Mouse (Mus musculus): ENCODE measurements at regions not wholly inside any gene's neighbourhood (a gene's known extent, or its start where the extent isn't known, plus 50 kb on each side); places are given as distances from the start of the nearest gene placed in this dataset.

DNA sequence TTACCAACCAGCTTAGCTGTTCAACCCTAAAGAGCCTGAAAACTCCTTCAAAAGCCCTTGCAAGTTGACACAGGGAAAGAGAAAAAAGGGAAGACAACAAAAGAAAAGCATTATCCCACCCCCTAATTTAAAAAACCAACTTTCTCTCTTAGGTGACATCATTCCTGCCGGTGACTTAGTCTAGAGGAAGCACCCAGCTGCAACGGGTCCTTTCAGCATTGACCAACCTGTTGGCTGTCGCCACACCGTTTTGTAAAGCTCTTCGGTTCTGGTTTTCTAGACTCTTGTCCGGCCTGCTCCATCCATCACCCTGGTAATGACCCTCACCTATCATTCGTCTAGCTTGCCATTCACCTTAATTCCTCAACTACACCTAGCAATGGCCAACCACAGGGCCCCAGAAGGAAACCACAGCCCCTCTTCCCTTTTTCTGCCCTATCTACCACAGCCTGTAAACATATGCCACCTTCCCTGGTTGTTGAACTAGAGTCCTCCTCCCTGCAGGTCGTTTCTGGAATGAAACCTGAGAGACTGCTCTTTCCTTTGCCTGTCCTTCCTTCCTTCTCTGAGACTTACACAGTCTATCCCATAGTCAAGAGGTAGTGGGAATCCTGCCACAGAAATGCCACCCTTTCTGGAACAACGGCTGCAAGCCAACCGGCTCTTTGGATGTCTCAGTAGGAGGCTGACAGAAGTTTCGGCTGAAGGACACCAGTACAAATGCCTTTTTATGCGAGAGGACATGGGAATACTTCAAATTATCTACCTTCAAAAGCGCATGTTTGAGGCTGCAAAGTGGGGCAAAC, 87.9 kb downstream of the Foxb1 start:
- no peaks in the 10 kb centered on the region for H3K36me3 ChIP-seq (ENCODE audit: control insufficient read depth in 1 of 2, insufficient read depth in 2 of 2, low read length in 2 of 2)
- no peak overlapping the region for H3K27ac ChIP-seq (ENCODE audit: control insufficient read depth, low read depth, low read length)
- TF ChIP-seq TBP (IDR thresholded peaks at IDR 0.05; ENCODE audit: low read depth, low read length) (no peak), BHLHE40 (IDR thresholded peaks at IDR 0.05; ENCODE audit: borderline replicate concordance, low read depth, low read length) (no peak), ELF1 (IDR thresholded peaks at IDR 0.05; ENCODE audit: low read depth, low read length) (no peak), ZC3H11A (IDR thresholded peaks at IDR 0.05; ENCODE audit: low read depth, low read length) (no peak)
- no peak for DNase-seq (ENCODE audit: low read depth, low spot score)
- no peak overlapping the region for H3K4me3 ChIP-seq (ENCODE audit: control insufficient read depth in 1 of 2, insufficient read depth in 1 of 2, low read depth in 2 of 2, low read length in 2 of 2)
- no peaks in the 10 kb centered on the region for H3K9me3 ChIP-seq (replicated peaks; ENCODE audit: insufficient read depth, low read length)
- H3K4me1 ChIP-seq (ENCODE audit: control insufficient read depth in 1 of 2, insufficient read depth in 2 of 2, low read length in 2 of 2), result no peaks in the 10 kb centered on the region
- no peaks in the 10 kb centered on the region for H3K27me3 ChIP-seq (ENCODE audit: control insufficient read depth in 1 of 2, insufficient read depth in 2 of 2, low read length in 2 of 2)
- H3K9ac ChIP-seq (ENCODE audit: control insufficient read depth, low read depth, low read length, poor library complexity, severe bottlenecking), result no peak overlapping the region
- no peaks in the 10 kb centered on the region for H3K79me2 ChIP-seq (ENCODE audit: control insufficient read depth, insufficient read depth, low read length, poor library complexity)

DNA sequence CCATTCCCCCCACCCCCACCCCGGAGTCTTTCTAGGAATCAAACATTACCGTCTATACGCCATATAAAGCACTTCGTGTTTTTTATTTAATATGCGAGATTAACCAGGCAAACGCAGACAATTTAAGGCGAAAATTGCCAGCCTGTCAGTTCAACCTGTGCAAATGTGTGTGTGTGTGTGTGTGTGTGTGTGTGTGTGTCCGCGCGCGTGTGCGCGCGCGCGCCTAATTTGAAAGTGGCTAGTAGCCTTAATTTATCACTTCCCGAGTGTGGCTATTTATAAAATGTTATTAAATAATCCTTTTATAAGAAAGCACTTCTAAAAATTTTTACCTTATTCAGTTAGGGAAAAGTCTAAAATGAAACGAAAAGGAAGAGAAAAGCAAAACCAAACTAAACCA, 89.5 kb downstream of the Foxb1 start:
- no peaks in the 10 kb centered on the region for H3K27me3 ChIP-seq (ENCODE audit: control insufficient read depth in 1 of 2, insufficient read depth in 2 of 2, low read length in 2 of 2)
- H3K36me3 ChIP-seq (ENCODE audit: control insufficient read depth in 1 of 2, insufficient read depth in 2 of 2, low read length in 2 of 2), result no peaks in the 10 kb centered on the region
- TF ChIP-seq USF2 (IDR thresholded peaks at IDR 0.05; ENCODE audit: borderline replicate concordance in 1 of 2, insufficient read depth in 1 of 2, low read depth in 1 of 2, low read length in 2 of 2) (no peak), MAZ (IDR thresholded peaks at IDR 0.05; ENCODE audit: low read depth, low read length) (no peak)
- no peak overlapping the region for H3K27ac ChIP-seq (ENCODE audit: control insufficient read depth, low read depth, low read length)
- no peaks in the 10 kb centered on the region for H3K4me1 ChIP-seq (ENCODE audit: control insufficient read depth in 1 of 2, insufficient read depth in 2 of 2, low read length in 2 of 2)
- H3K9ac ChIP-seq (ENCODE audit: control insufficient read depth, low read depth, low read length, poor library complexity, severe bottlenecking), result no peak overlapping the region
- no peaks in the 10 kb centered on the region for H3K79me2 ChIP-seq (ENCODE audit: control insufficient read depth, insufficient read depth, low read length, poor library complexity)
- no peak for DNase-seq (ENCODE audit: low read depth, low spot score)
- no peak overlapping the region for H3K4me3 ChIP-seq (ENCODE audit: control insufficient read depth in 1 of 2, insufficient read depth in 1 of 2, low read depth in 2 of 2, low read length in 2 of 2)
- no peaks in the 10 kb centered on the region for H3K9me3 ChIP-seq (replicated peaks; ENCODE audit: insufficient read depth, low read length)

DNA sequence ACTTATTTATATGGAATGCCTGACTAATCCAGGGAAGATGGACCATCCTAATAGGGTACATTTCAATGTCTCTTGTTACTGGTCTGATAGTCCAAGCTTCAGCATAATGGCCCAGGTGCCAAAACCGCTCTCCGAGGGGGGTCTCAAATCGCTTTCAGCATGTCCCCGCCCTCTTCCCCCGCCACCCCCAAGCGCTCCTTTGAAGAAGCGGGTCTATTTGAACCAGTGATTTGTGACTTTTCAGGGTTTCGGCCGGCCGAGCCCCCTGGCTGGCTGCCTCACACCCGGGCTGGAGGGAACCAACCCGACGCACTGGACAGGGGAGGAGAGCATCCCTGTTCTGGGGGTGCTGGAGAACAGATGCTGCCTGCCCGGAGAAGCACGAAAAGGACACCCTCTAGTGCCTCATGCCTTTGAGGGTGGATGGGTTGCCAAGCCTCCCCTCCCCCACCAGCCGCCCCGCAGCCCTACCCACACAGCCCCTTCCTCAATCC, 90.1 kb downstream of the Foxb1 start:
- Histone ChIP-seq H3K4me1 (ENCODE audit: control insufficient read depth in 1 of 2, insufficient read depth in 2 of 2, low read length in 2 of 2) (no peaks in the 10 kb centered on the region), H3K79me2 (ENCODE audit: control insufficient read depth, insufficient read depth, low read length, poor library complexity) (no peaks in the 10 kb centered on the region), H3K27ac (ENCODE audit: control insufficient read depth, low read depth, low read length) (no peak overlapping the region), H3K9ac (ENCODE audit: control insufficient read depth, low read depth, low read length, poor library complexity, severe bottlenecking) (no peak overlapping the region), H3K36me3 (ENCODE audit: control insufficient read depth in 1 of 2, insufficient read depth in 2 of 2, low read length in 2 of 2) (no peaks in the 10 kb centered on the region), H3K27me3 (ENCODE audit: control insufficient read depth in 1 of 2, insufficient read depth in 2 of 2, low read length in 2 of 2) (no peaks in the 10 kb centered on the region), H3K9me3 (replicated peaks; ENCODE audit: insufficient read depth, low read length) (no peaks in the 10 kb centered on the region), H3K4me3 (ENCODE audit: control insufficient read depth in 1 of 2, insufficient read depth in 1 of 2, low read depth in 2 of 2, low read length in 2 of 2) (no peak overlapping the region)
- TF ChIP-seq TAL1 (IDR thresholded peaks at IDR 0.05; ENCODE audit: low read length) (no peak), SIN3A (IDR thresholded peaks at IDR 0.05; ENCODE audit: low read length) (no peak), USF1 (IDR thresholded peaks at IDR 0.05; ENCODE audit: low read depth, low read length) (no peak), RAD21 (IDR thresholded peaks at IDR 0.05; ENCODE audit: low read depth, low read length) (no peak), MYC (IDR thresholded peaks at IDR 0.05; ENCODE audit: low read depth, low read length) (no peak), MAZ (IDR thresholded peaks at IDR 0.05; ENCODE audit: low read depth, low read length) (no peak), NELFE (IDR thresholded peaks at IDR 0.05; ENCODE audit: low read depth, low read length) (no peak)
- no peak for DNase-seq (ENCODE audit: low read depth, low spot score)

Data from MEL (cell line).